Mouse (Mus musculus) neural tube, embryonic 10.5 days (tissue): ENCODE measurements around the gene Smad6.

ENCODE experiments used
- DNase-seq: peaks from one replicate; pipeline ENCODE4 v3.0.0-alpha.2; 2017; ENCODE audit warnings: low spot score; ENCODE audit errors: extremely low spot score

Gene Smad6

DNA sequence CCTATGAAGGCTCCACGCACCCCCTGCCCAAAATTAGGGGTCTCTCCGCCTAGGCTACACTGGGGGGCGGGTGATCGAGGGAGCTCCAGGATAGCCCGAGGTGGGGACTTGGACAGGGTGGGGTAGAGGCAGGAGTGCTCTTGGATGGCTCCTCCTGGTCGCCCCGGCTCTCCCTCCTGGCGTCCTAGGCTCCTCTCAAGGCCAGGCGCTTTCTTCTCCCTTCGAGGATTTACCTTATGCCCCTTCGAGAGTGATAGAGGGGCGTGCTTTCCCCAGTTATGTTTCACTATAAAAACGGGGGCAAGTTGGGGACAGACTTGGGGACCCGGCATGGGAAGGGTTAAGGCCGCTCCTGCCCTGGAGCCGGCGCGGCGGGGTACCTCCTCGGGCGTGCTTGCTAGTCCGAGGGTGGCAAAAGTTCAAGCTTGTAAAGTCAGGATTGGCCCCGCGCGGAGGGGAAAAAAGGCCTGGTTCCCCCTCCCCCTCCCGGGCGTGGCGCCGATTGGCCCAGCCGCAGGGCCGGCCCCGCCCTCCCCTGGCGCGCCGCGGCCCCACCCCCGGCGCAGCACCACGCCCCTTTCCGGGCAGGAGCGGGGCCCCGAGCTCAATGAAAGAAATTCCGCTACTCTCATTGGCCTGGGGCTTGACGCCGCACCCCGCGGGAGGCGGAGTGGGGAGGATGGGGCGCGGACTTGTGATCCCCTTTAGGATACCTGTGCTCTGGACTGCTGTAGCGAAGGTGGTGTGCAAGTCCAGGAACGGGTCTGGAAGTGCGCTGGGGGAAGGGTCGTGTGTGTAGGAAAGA lies 905 bp upstream of the Smad6 start:
- DNase-seq: peak; percentile 96

DNA sequence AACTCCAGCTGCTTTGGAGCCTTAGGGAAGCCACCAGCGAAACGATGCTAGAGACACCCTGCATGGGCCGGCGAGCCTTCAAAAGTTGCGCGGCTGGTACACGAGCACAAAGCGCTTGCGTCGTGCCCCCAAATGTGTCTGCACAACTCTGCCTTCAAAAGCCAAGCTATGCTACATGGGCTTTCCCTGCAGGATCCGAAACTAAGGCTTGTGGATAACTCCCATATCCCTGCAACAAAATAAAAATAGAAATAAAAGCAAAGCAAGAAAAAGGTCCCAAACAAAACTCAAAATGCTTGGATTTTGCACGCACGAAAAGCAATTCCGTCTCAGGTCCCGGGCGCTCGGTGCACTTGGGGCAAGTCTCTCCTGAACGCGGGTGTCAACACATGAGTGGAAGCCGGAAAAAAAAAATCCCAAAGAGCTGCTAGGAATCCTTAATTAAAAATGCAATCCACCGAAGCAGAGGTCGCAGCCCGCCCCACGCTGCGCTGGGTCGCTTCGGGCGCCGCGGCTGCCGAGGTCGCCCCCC lies 474 bp downstream of the Smad6 start:
- DNase-seq: no peak

DNA sequence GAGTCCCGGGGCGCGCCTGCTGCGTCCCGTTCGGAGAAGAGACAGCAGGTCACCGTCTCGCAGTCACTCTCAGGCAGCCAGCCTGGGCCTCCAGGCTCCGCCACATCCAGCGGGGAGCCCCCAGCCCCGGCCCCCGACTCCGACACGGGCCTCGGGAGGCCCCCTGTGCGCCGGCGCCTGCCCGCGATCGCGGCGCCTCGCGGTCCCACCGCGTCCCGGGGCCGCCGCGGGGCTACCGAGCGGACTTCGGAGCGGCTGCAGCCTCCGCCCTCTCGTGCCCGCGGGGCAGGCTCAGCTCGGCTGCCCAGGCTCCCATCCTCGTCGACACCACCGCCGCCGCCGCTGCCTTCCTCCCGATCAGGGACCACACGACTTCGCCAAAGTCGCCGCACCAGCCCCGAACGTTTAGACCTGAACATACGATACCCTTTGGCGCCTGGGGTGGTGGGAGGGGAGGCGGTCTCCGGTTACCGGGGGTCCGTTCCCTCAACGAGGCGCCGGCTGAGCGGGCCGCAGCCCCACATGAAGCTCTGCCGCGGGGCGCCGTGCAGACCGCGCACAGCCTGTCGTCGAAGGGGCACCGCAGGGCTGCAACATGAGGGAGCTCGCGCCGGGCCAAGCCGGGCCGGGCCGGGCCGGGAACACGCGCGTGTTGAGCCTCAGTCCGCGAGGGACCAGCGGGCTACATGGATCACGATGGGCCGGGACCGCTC lies 1.1 kb downstream of the Smad6 start:
- peak; percentile 72 for DNase-seq

DNA sequence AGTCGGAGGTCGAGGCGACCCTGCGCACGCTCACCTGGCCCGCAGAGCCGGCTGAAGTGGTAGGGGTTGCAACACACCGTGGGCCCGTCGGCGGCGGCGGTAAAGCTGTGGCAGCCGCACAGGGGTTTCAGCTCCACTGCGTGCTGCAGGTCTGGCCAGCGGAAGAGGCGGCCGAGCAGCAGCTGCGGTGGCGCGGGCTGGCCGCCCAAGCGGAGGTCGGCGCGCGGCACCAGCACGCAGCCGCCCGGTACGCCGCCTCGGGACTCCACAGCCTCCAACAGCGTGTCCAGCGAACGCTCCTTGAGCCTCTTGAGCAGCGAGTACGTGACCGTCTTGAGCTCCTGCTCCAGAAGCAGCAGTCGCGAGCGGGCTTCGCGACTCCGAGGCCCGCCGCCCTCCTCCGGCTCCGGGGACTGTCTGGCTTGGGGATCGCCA lies 1.7 kb downstream of the Smad6 start:
- DNase-seq: no peak

DNA sequence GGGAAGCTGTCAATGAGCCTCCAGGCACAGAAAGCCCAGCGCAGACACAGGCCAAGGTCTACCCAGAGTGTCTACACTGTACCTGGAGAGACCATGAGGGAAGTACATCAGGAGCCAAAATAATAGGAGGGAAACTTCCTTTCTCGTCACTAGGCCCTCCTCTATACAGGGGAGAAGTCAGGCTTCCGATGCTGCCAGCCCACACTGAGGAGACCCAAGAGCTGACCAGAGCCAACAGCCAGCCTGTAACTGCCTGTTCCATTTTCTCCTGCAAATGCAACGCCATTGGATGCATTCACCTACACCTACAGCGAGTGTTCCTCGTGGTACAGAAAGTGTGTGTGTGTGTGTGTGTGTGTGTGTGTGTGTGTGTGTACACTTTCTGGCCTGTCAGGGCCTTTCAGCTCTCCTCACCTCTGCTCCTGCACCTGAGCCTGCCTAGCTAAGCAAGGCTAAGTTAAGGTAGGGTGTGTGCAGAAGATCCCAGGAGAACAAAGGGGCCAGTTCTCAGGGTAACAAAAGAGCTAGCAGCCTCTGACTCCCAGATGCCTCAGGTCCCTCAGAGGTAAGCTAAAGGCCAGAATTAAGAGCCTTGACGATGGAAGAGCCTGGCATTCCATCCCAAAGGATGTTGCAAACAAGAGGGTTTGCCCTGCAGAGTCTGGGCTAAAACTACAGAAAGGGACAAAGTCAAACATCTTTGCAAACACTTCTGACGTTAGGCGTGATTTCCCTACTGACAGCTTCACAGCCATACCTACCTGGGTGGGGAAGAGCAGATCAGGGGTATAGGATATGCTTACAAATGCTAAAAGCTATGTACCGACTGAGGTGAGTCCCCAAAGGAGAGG lies 2.6 kb downstream of the Smad6 start:
- DNase-seq: peak; percentile 37

DNA sequence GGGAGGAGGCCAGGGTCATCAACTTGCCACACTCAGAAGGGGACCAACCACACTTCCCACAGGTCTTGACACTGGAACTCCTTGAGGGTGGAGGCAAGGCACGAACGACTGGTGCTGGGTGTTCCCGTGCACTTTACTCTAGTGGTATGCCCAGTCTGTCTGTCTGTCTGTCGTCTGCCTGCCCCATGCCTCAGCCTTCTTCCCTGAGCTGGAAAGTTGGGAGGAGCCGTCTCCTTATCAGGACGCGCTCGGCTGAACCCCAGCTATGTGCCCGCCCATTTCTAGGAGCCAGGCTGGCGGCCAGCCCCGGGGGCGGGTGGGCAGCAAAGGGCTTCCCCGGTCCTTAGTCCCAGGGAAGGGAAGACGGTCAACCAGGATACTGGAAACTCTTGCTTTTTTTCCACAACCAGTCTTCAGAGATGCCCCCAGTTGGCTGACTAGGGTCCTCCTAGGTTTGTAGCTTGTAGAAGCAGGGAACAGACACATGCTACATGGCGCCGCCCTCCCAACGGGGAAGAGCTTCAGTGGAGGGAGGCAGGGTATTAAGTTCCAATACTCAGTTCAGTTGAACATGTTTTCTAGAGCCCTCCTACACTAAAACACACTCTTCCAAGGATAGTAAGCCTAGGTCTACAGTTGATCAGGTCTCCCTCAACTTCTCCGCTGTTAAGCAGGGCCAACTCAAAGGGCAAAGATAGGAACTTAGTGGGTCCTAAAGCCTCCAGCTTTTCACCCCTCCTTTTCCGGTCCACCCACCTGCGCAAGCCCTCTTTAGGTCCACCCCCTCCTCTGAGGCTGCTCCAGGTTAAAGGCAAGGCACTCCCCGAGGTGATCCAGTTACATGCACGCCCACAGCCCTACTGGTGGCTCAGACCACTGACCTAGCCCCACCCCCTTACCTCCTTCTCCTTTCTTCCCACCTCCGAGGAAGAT lies 3.7 kb downstream of the Smad6 start:
- DNase-seq: peak; percentile 65

DNA sequence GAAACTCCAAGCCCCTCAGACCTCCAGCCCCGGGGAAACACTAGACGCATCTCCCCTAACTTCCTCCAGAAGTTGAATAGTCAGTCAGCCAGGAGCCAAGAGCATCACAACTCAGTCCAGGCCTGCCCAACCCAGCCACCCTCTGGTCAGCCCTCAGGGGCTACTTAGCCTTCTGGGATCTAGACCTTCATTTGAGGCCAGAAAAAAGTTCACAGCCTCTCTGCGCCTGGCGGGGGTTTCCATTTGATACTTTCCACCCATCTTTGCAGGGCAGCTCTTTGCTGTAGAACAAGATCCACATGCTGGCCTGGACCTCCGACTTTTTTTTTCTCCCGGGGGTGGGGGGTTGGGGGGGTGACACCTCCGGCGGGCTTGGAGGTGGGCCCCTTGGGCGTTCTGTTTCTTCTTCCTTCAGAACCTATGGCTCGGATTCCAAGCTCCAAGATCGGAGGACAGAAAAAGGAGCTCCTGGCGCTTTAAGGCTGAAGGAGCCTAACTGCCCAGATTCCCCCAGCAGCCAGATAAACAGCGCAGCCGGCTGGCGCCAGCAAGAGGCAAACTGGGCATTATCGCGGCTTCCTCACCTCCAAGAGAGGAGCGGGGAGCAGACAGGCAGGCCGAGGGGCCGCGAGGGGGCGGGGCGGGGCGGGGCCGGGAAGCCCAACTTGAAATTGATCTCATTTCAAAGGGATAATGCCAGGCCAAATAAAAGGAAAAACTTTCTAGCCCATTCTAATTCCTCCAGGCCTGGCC lies 5.0 kb downstream of the Smad6 start:
- DNase-seq: peak; percentile 69

DNA sequence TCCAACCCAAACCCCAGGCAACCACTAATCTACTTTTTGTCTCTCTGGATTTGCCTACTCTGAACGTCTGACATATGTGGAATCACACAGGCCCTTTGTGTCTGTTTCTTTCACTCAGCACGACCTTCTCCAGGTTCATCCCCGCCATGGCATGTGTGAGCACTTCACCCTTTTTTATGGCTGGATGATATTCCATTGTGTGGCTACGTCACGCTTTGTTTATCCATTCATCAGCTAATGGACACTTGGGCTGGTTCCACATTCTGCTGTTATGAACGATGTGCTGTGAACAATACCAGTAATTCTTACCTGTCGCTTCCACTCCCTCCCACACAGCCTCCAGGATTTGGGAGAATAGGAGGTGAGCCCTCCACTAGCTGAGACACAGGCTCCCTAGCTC lies 5.8 kb downstream of the Smad6 start:
- no peak for DNase-seq

DNA sequence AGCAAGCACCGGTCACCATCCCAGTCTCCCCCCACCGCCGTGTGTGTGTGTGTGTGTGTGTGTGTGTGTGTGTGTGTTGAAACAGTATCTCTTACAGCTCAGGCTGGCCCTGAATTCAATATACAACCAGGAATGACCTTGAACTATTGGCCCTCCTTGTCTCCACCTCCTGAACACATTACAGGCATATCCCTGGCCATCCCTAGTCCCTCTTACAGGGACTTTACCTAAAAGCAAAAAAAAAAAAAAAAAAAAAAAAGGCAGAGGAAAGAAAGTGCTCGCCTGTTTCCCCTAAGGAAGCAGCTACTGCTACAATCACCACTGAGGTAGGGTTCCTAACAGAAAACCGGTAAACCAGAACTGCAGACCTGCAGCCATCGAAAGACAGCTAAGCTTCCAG lies 7.1 kb downstream of the Smad6 start:
- no peak for DNase-seq

DNA sequence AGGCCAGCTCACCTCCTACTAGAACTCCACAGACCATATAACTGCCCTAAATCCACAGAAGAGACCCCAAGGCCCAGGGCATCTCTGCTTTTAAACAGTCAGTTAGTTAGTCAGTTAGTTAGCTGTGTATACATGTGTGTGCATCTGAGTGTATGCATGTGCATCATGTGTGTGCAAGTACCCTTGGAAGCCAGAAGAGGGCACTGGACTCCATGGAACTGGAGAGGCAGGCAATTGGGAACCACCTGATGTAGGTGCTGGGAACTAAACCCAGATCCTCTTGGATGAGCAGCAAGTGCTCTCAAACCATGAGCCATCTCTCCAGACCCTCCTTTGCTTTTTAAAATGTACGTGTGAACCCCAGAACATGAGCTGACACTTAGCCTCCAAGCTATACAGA lies 10.5 kb downstream of the Smad6 start:
- no peak for DNase-seq

DNA sequence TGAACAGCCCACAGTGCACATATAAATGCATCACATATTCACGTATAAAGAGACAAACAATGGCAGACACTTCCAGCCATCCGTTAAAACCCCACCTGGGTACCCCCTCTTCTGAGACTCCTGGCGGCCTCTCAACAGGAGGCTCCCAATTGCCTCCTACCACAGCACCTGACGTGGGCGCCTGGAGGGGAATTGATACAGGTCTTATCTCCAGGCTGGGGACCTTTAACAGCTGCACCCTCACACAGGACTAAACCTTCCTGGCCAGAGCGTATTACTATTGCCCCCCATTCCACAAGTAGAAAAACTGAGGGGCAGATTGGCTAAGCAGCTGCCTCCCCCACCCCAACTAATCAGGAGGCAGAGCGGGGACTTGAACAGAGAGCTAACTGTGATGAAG lies 18.9 kb downstream of the Smad6 start:
- DNase-seq: no peak

DNA sequence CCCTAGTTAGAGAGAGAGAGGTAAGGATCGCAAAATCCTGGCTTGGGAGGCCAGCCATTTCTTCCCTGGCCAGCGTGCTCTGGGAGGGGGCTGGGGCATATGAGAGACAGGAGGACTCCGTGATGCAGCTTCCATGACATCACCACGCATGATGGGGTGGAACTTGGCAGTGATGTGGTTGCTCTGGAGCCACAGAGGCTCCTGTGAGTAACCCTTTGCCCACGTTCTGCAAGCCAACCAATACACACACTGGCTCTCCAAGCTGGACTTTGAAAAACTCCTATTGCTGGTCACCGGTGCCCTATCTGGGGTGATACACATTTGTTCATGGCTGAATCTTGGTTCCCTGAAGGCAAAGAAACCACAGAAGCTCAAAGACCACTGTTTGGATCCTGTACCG lies 20.8 kb downstream of the Smad6 start:
- no peak for DNase-seq

DNA sequence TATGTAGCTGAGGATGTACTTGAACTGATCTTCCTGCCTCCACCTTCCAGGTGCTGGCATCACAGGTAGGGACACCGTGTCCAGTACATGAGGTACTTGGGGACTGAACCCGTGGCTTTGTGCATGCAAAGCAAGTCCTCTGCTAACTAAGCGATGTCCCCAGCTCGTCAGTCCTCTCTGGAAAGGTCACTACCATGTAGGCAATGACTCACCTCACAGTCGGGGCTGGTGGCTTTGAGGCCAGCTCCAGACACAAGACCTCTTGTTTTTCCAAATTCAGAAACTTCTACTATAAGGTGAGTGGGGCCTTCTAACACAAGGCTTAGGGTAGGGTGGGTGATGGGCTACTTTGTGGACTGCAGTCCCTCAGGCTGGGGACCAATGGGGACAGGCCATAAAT lies 21.8 kb downstream of the Smad6 start:
- no peak for DNase-seq

DNA sequence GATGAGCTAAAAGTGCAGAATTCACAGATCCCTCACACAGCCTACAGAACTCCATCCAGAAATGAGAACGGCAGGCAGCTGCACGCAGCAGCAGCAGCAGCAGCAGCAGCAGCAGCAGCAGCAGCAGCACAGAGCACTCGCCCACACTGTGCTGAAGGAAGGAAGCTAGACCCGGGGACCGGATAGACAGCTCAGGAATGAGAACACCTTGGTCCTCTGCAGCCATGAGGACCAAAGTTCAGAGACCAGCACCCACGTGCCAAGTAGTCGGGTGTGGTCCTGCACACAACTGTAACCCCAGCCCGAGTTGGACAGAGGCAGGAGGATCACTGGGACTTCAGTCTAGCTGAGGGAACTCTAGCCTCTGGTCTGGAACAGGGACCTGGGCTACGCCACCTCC lies 22.7 kb downstream of the Smad6 start:
- no peak for DNase-seq

DNA sequence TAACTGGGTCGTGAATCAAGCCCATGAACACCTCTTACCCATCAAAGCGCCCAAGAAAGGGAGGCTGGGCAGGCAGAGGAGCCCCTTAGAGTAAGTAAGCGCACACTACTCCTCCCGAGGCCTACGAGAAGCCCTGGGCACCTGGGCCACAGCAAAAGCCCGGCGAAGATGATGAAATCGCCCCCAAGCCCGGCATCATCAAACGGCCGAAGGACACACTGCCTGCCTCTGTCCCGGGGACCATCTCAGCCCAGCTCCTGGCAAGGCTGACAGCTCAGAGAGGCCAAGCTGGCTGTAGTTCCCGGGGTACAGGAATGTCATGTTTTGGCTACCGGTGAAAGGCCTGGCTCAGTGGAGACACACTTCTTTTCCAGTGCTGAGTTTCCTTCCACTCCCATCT lies 23.8 kb downstream of the Smad6 start:
- DNase-seq: no peak

DNA sequence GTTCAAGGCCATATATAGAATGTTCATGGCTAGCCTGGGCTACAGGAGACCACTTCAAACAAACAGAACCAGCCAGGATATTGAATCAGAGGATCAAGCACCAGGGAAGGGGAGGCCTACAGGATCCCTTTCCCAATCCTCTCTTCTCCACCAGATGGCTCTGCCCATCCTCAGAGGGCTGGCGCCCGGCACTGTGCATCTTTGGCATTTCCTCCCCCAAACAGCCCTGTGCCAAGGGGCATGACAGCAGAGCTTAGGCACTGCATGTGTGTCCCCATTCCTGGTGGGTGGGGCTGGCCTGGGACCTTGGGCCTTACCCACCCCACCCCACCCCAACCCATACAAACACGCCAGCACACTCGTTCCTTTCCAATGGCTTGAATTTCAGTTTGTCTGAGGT lies 24.4 kb downstream of the Smad6 start:
- no peak for DNase-seq

DNA sequence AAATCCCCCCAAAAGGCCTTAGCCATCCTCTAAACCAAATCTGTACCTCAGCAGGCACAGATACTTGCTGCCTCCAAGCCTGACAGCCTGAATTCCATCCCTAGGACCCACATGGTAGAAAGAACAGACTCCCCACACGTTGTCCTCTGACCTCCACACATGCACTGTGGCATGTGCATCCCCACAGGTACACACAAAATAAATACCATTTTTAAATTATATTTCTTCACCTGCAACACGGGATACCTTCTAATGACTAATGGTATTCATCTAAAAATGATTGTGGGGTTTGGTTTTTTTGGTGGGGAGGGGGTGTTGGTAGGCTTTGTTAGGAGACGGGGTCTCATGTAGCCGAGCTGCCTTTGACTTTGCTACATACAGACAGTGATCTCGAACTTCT lies 28.6 kb downstream of the Smad6 start:
- DNase-seq: no peak

DNA sequence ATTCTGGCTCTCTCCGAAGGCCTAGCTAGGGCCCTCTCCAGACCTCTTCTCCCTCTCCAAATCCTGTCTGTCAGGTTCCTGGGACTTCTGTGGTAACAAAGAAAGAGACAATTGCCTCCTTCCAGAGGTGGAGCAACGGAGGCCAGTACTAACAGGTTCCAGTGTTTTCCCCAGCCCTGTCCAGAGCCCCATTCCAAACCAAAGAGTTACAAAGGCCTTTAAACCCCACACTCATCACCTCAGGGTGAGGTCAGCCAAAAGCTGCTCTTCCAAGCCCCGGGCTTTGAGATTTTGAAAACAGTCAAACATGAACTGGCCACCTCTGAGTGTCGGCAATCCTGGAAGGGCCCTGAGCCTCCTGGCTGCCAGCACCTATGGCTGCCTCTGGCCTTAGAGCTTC lies 29.1 kb downstream of the Smad6 start:
- no peak for DNase-seq

DNA sequence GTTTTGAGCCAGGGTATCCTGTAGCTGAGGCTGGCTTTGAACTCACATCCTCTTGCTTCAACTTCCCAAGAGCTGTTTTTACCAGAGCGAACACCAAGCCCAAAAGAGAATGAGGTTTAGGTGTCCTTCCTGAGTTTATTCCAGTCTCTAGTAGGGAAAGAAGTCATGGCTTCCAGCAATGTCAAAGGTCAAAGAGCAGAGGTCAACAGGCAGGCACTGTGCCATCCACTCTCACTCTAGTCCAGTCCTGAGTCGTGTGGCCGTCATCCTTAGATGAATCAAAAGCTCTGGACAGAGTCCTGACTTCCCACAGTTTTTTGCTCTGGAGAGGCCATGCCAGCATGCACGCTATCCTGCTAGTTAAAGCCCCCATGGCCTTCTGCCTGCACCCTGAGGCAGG lies 30.7 kb downstream of the Smad6 start:
- no peak for DNase-seq

DNA sequence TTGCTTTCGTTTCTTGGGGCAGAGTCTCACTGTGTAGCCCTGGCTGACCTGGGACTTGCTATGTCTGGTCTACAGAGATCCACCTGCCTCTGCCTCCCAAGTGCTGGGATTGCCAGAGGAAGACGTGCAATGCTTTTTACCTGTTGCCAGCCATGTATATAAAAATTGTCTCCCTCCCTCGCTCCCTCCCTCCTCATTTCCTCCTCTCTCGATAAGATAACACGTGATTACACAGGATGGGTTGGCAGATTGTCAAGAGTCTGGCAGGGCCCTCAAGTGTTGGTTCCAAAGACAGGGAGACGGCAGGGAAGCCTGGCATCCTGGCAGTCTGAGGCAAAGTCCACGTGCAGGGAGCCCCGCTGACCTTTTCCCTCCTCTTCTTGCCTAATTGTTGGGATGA lies 32.2 kb downstream of the Smad6 start:
- no peak for DNase-seq
